Mouse (Mus musculus) embryonic facial prominence, embryonic 14.5 days (tissue): ENCODE results near the gene Eif3b. TPM values are rescaled to one million over a fixed set of nuclear protein-coding genes. Genes with fewer than 3 reads are reported as not detected.

Source experiments
- ATAC-seq: fragments of 200-750 bp; cut with Nextera tagmentation; 2 replicates; pipeline ENCODE4 v1.8.0; 2017; ENCODE audit warnings: low read depth, moderate number of reproducible peaks, moderate TSS enrichment
- DNase-seq: peaks from one replicate; pipeline ENCODE4 v3.0.0-alpha.2; 2015; ENCODE audit warnings: low spot score
- H3K27ac ChIP-seq: fragments of 300-500 bp; sonication (generic); replicated peaks from 2 replicates; pipeline ENCODE4 v1.5.1; 2014; ENCODE audit warnings: low read depth, mild to moderate bottlenecking, low read length, moderate library complexity
- H3K27me3 ChIP-seq: fragments of 300-500 bp; sonication (generic); replicated peaks from 2 replicates; pipeline ENCODE4 v1.6.1; 2014; ENCODE audit warnings: low read length; ENCODE audit not compliant: control insufficient read depth, insufficient read depth
- H3K36me3 ChIP-seq: fragments of 300-500 bp; sonication (generic); 2 replicates; pipeline ENCODE4 v1.6.1; 2014; ENCODE audit warnings: low read length, mixed read lengths; ENCODE audit not compliant: control insufficient read depth, insufficient read depth
- H3K4me1 ChIP-seq: fragments of 300-500 bp; sonication (generic); 2 replicates; pipeline ENCODE4 v1.6.1; 2014; ENCODE audit warnings: antibody characterized with exemption, low read length; ENCODE audit not compliant: control insufficient read depth, insufficient read depth
- H3K4me2 ChIP-seq: fragments of 300-500 bp; sonication (generic); 2 replicates; pipeline ENCODE4 v1.6.1; 2014; ENCODE audit warnings: low read depth, mild to moderate bottlenecking, low read length, moderate library complexity, mixed read lengths
- H3K4me3 ChIP-seq: fragments of 300-500 bp; sonication (generic); 2 replicates; pipeline ENCODE4 v1.5.1; 2014; ENCODE audit warnings: low read depth, mild to moderate bottlenecking, low read length
- H3K9ac ChIP-seq: fragments of 300-500 bp; sonication (generic); 2 replicates; pipeline ENCODE4 v1.6.1; 2014; ENCODE audit warnings: low read depth, mild to moderate bottlenecking, low read length, moderate library complexity, mixed read lengths
- H3K9me3 ChIP-seq: fragments of 300-500 bp; sonication (generic); 2 replicates; pipeline ENCODE4 v1.6.1; 2016; ENCODE audit warnings: low read length; ENCODE audit not compliant: control insufficient read depth
- WGBS: fragments of 180-500 bp; shearing (Covaris S2); extraction: QIAGEN DNeasy Blood & Tissue Kit; methylation state at CpG from one replicate; pipeline ENCODE4 v1.1.7; 2014; 5-methylcytosine and 5-hydroxymethylcytosine counted together
- microRNA-seq: library from miRNA; unstranded; fragments of <30 nt; microRNA quantifications from one replicate; pipeline ENCODE4, GENCODE M21; 2016; ENCODE audit warnings: borderline number of aligned reads
- polyA plus RNA-seq: library from polyadenylated mRNA; unstranded; fragments of >200 nt; fragmentation: Nextera tagmentation; extraction: Ambion mirVana; gene quantifications from 2 replicates; pipeline ENCODE4 v1.2.1, GENCODE M21; 2014

Gene Eif3b
- polyA plus RNA-seq, 1 experiment from 2014 or later, result 130 TPM

- Histone ChIP-seq H3K4me3 (no peak overlapping the region), H3K9me3 (no peaks in the 10 kb centered on the region), H3K9ac (no peak overlapping the region), H3K4me1 (no peaks in the 10 kb centered on the region), H3K27me3 (no peaks in the 10 kb centered on the region), H3K4me2 (no peak overlapping the region), H3K27ac (no peak overlapping the region), H3K36me3 (no peaks in the 10 kb centered on the region)
- no peak for DNase-seq
- WGBS, result 78% methylated on average over 2 of the region's 2 CpGs
- ATAC-seq, result 0 out of 2 replicates have a peak, but pooled peaks have one; percentile 22
These were observed 45.8 kb downstream of the Eif3b start for GRCm38 (mm10) chr5:140464943-140465342.

GRCm38 (mm10) chr5:140472336-140472735, 53.2 kb downstream of the Eif3b start:
- WGBS, result 75% methylated on average over 3 of the region's 3 CpGs
- 0 out of 2 replicates have a peak, but pooled peaks cover 2% of the 10 kb centered on the region for H3K9me3 ChIP-seq

GRCm38 (mm10) chr5:140481458-140481857, 62.3 kb downstream of the Eif3b start:
- Histone ChIP-seq H3K27ac (no peak overlapping the region), H3K9ac (no peak overlapping the region), H3K27me3 (no peaks in the 10 kb centered on the region), H3K4me1 (no peaks in the 10 kb centered on the region), H3K9me3 (0 out of 2 replicates have a peak, but pooled peaks cover 4% of the 10 kb centered on the region), H3K4me2 (no peak overlapping the region), H3K4me3 (no peak overlapping the region), H3K36me3 (no peaks in the 10 kb centered on the region)
- no peak for DNase-seq
- no peak for ATAC-seq
- WGBS, result 73% methylated on average over 4 of the region's 4 CpGs

More at GRCm38 (mm10) chr5:140472336-140472735, 53.2 kb downstream of the Eif3b start:
- Histone ChIP-seq H3K4me1 (no peaks in the 10 kb centered on the region), H3K9ac (no peak overlapping the region), H3K27me3 (no peaks in the 10 kb centered on the region), H3K36me3 (no peaks in the 10 kb centered on the region), H3K27ac (no peak overlapping the region), H3K4me2 (no peak overlapping the region), H3K4me3 (no peak overlapping the region)
- no peak for DNase-seq
- ATAC-seq, result no peak

- Histone ChIP-seq H3K27me3 (no peaks in the 10 kb centered on the region), H3K36me3 (no peaks in the 10 kb centered on the region), H3K27ac (no peak overlapping the region), H3K9ac (no peak overlapping the region), H3K4me1 (no peaks in the 10 kb centered on the region), H3K4me3 (no peak overlapping the region), H3K9me3 (no peaks in the 10 kb centered on the region), H3K4me2 (no peak overlapping the region)
- no peak for DNase-seq
- WGBS, result 54% methylated on average over 6 of the region's 6 CpGs
- no peak for ATAC-seq
These were observed 72.0 kb downstream of the Eif3b start for GRCm38 (mm10) chr5:140491142-140491541.

- Histone ChIP-seq H3K4me3 (no peak overlapping the region), H3K27ac (no peak overlapping the region), H3K4me2 (no peak overlapping the region), H3K36me3 (no peaks in the 10 kb centered on the region), H3K9me3 (no peaks in the 10 kb centered on the region), H3K9ac (no peak overlapping the region), H3K27me3 (no peaks in the 10 kb centered on the region), H3K4me1 (no peaks in the 10 kb centered on the region)
- DNase-seq (no peak), ATAC-seq (no peak)
- 18% methylated on average over 11 of the region's 11 CpGs for WGBS
These were observed 73.6 kb downstream of the Eif3b start for GRCm38 (mm10) chr5:140492684-140493233.

Small RNA genes lying within 50 kb of the gene (microRNA-seq; reads per million reads assigned to microRNA genes)
- not detected for gene Mir7038

Other genes with a start within 250 kb of the Eif3b start
- gene Mad1l1, start 97.8 kb upstream of the Eif3b start, polyA plus RNA-seq, result 38.0 and 44.3 TPM in 2 replicates
- gene Nudt1, start 97.7 kb upstream of the Eif3b start, polyA plus RNA-seq, result 33.1 and 35.2 TPM in 2 replicates
- gene Mrm2, start 87.4 kb upstream of the Eif3b start, polyA plus RNA-seq, result 18.0 and 19.9 TPM in 2 replicates
- 10.7 and 11.2 TPM in 2 replicates for gene Snx8, start 30.1 kb upstream of the Eif3b start, polyA plus RNA-seq
- 0.06 and 0.07 TPM in 2 replicates for gene Gm4869, start 26.3 kb downstream of the Eif3b start, polyA plus RNA-seq
- gene Chst12, start 86.2 kb downstream of the Eif3b start, polyA plus RNA-seq, result 25.1 and 25.4 TPM in 2 replicates
- not detected in 2 replicates for gene Grifin, start 145.7 kb downstream of the Eif3b start, polyA plus RNA-seq
- 24.6 and 27.9 TPM in 2 replicates for gene Lfng, start 188.0 kb downstream of the Eif3b start, polyA plus RNA-seq
- gene Ttyh3, start 229.7 kb downstream of the Eif3b start, polyA plus RNA-seq, result 47.5 and 50.5 TPM in 2 replicates